Mouse (Mus musculus) hindbrain, embryonic 15.5 days (tissue): Measurements from ENCODE around the gene Crybb3. TPM values are rescaled to one million over a fixed set of nuclear protein-coding genes. Genes with fewer than 3 reads are reported as not detected.
A peak's percentile ranks its signal among the peaks of the same experiment; 100 is the strongest.

Experiments
- ATAC-seq: fragments of 200-750 bp; cut with Nextera tagmentation; 2 replicates; pipeline ENCODE4 v1.8.0; 2017; ENCODE audit warnings: low read depth, moderate number of reproducible peaks, moderate TSS enrichment; ENCODE audit not compliant: low FRiP score
- H3K27ac ChIP-seq: fragments of 300-500 bp; sonication (generic); replicated peaks from 2 replicates; pipeline ENCODE4 v1.5.1; 2015; ENCODE audit warnings: mild to moderate bottlenecking, inconsistent platforms
- H3K27me3 ChIP-seq: fragments of 300-500 bp; sonication (generic); 2 replicates; pipeline ENCODE4 v1.6.1; 2015; ENCODE audit warnings: control low read depth, inconsistent platforms
- H3K36me3 ChIP-seq: fragments of 300-500 bp; sonication (generic); 2 replicates; pipeline ENCODE4 v1.6.1; 2015; ENCODE audit warnings: control low read depth, inconsistent platforms
- H3K4me1 ChIP-seq: fragments of 300-500 bp; sonication (generic); replicated peaks from 2 replicates; pipeline ENCODE4 v1.6.1; 2015; ENCODE audit warnings: control low read depth, inconsistent platforms
- H3K4me2 ChIP-seq: fragments of 300-500 bp; sonication (generic); 2 replicates; pipeline ENCODE4 v1.6.1; 2015; ENCODE audit warnings: moderate library complexity, mild to moderate bottlenecking, inconsistent platforms
- H3K4me3 ChIP-seq: fragments of 300-500 bp; sonication (generic); 2 replicates; pipeline ENCODE4 v1.5.1; 2015; ENCODE audit warnings: mild to moderate bottlenecking, inconsistent platforms
- H3K9ac ChIP-seq: fragments of 300-500 bp; sonication (generic); 2 replicates; pipeline ENCODE4 v1.6.1; 2015; ENCODE audit warnings: inconsistent platforms
- H3K9me3 ChIP-seq: fragments of 300-500 bp; sonication (generic); 2 replicates; pipeline ENCODE4 v1.6.1; 2016; ENCODE audit warnings: control low read depth, inconsistent platforms
- WGBS: fragments of 180-500 bp; shearing (Covaris S2); methylation state at CpG from one replicate; pipeline ENCODE4 v1.1.7; 2015; 5-methylcytosine and 5-hydroxymethylcytosine counted together
- polyA plus RNA-seq: library from polyadenylated mRNA; unstranded; fragments of >200 nt; fragmentation: Nextera tagmentation; extraction: Ambion mirVana; gene quantifications from 2 replicates; pipeline ENCODE4 v1.2.1, GENCODE M21; 2015

Gene Crybb3
- polyA plus RNA-seq, 1 experiment from 2014 or later, result 1.6 TPM

GRCm38 (mm10) chr5:113038601-113039000, 42.8 kb downstream of the Crybb3 start:
- Histone ChIP-seq H3K4me3 (no peak overlapping the region), H3K9ac (no peak overlapping the region), H3K36me3 (no peaks in the 10 kb centered on the region), H3K4me1 (peaks cover 26% of the 10 kb centered on the region), H3K27me3 (no peaks in the 10 kb centered on the region), H3K9me3 (no peaks in the 10 kb centered on the region), H3K4me2 (no peak overlapping the region), H3K27ac (no peak overlapping the region)
- 76% methylated on average over 6 of the region's 6 CpGs for WGBS
- no peak for ATAC-seq

- peak overlapping the region; percentile 34 for H3K27ac ChIP-seq
- 56% methylated on average over 10 of the region's 10 CpGs for WGBS
- ATAC-seq, result 0 out of 2 replicates have a peak, but pooled peaks have one; percentile 20
Observed at GRCm38 (mm10) chr5:113035094-113036047, 46.0 kb downstream of the Crybb3 start.

GRCm38 (mm10) chr5:113031201-113031754, 50.1 kb downstream of the Crybb3 start:
- Histone ChIP-seq H3K4me1 (peaks cover 23% of the 10 kb centered on the region), H3K9ac (no peak overlapping the region), H3K27ac (peak overlapping the region; percentile 59), H3K4me3 (no peak overlapping the region), H3K27me3 (no peaks in the 10 kb centered on the region), H3K36me3 (no peaks in the 10 kb centered on the region), H3K4me2 (peak overlapping the region; percentile 16), H3K9me3 (no peaks in the 10 kb centered on the region)
- whole genome bisulfite sequencing, result 30% methylated on average over 15 of the region's 15 CpGs
- peak; percentile 67 for ATAC-seq

More at GRCm38 (mm10) chr5:113035094-113036047, 46.0 kb downstream of the Crybb3 start:
- Histone ChIP-seq H3K9ac (no peak overlapping the region), H3K9me3 (no peaks in the 10 kb centered on the region), H3K4me3 (no peak overlapping the region), H3K36me3 (no peaks in the 10 kb centered on the region), H3K27me3 (no peaks in the 10 kb centered on the region), H3K4me1 (peaks cover 23% of the 10 kb centered on the region), H3K4me2 (no peak overlapping the region)

GRCm38 (mm10) chr5:113030082-113030481, 51.3 kb downstream of the Crybb3 start:
- Histone ChIP-seq H3K4me1 (peaks cover 18% of the 10 kb centered on the region), H3K27ac (no peak overlapping the region), H3K9ac (no peak overlapping the region), H3K9me3 (no peaks in the 10 kb centered on the region), H3K4me3 (no peak overlapping the region), H3K27me3 (no peaks in the 10 kb centered on the region), H3K36me3 (no peaks in the 10 kb centered on the region), H3K4me2 (no peak overlapping the region)
- 77% methylated on average over 3 of the region's 3 CpGs for WGBS
- no peak for ATAC-seq

- Histone ChIP-seq H3K27me3 (no peaks in the 10 kb centered on the region), H3K9me3 (no peaks in the 10 kb centered on the region), H3K27ac (no peak overlapping the region), H3K4me2 (no peak overlapping the region), H3K36me3 (no peaks in the 10 kb centered on the region), H3K4me1 (peaks cover 25% of the 10 kb centered on the region), H3K9ac (no peak overlapping the region), H3K4me3 (no peak overlapping the region)
- ATAC-seq, result no peak
- WGBS, result 91% methylated on average over 5 of the region's 5 CpGs
Observed at GRCm38 (mm10) chr5:113026706-113027105, 54.7 kb downstream of the Crybb3 start.

Other genes with a start within 250 kb of the Crybb3 start
- gene Myo18b, start 185.2 kb downstream of the Crybb3 start, polyA plus RNA-seq, result 1.0 and 1.5 TPM in 2 replicates
- gene Grk3, start 65.8 kb downstream of the Crybb3 start, polyA plus RNA-seq, result 24.3 and 24.6 TPM in 2 replicates
- gene Crybb2, start 11.5 kb downstream of the Crybb3 start, polyA plus RNA-seq, result not detected in 2 replicates
- 3.8 and 3.9 TPM in 2 replicates for gene 2900026A02Rik, start 139.7 kb upstream of the Crybb3 start, polyA plus RNA-seq
- not detected in 2 replicates for gene Tmem211, start 145.3 kb upstream of the Crybb3 start, polyA plus RNA-seq
- gene Sgsm1, start 229.2 kb upstream of the Crybb3 start, polyA plus RNA-seq, result 20.6 and 21.1 TPM in 2 replicates